Mouse (Mus musculus) lung, embryonic 14.5 days (tissue): ENCODE measurements around the gene Fam57a. TPM values are rescaled to one million over a fixed set of nuclear protein-coding genes. Genes with fewer than 3 reads are reported as not detected.
A peak's percentile ranks its signal among the peaks of the same experiment; 100 is the strongest.

Source experiments
- ATAC-seq: fragments of 200-750 bp; cut with Nextera tagmentation; 2 replicates; pipeline ENCODE4 v1.8.0; 2017; ENCODE audit warnings: mild to moderate bottlenecking, moderate TSS enrichment, moderate library complexity; ENCODE audit not compliant: insufficient read depth
- DNase-seq: peaks from one replicate; pipeline ENCODE4 v3.0.0-alpha.2; 2015
- H3K27ac ChIP-seq: fragments of 300-500 bp; sonication (generic); 2 replicates; pipeline ENCODE4 v1.5.1; 2014; ENCODE audit warnings: low read depth, mild to moderate bottlenecking, moderate library complexity
- H3K27me3 ChIP-seq: fragments of 300-500 bp; sonication (generic); 2 replicates; pipeline ENCODE4 v1.6.1; 2014; ENCODE audit warnings: low read length, control low read depth; ENCODE audit not compliant: insufficient read depth
- H3K36me3 ChIP-seq: fragments of 300-500 bp; sonication (generic); 2 replicates; pipeline ENCODE4 v1.6.1; 2014; ENCODE audit warnings: control low read depth; ENCODE audit not compliant: insufficient read depth
- H3K4me1 ChIP-seq: fragments of 300-500 bp; sonication (generic); 2 replicates; pipeline ENCODE4 v1.6.1; 2014; ENCODE audit warnings: antibody characterized with exemption, control low read depth; ENCODE audit not compliant: insufficient read depth
- H3K4me2 ChIP-seq: fragments of 300-500 bp; sonication (generic); 2 replicates; pipeline ENCODE4 v1.6.1; 2014; ENCODE audit warnings: mild to moderate bottlenecking
- H3K4me3 ChIP-seq: fragments of 300-500 bp; sonication (generic); 2 replicates; pipeline ENCODE4 v1.5.1; 2014; ENCODE audit warnings: low read depth, low read length
- H3K9ac ChIP-seq: fragments of 300-500 bp; sonication (generic); 2 replicates; pipeline ENCODE4 v1.6.1; 2014
- H3K9me3 ChIP-seq: fragments of 300-500 bp; sonication (generic); 2 replicates; pipeline ENCODE4 v1.6.1; 2016; ENCODE audit warnings: low read depth, low read length, control low read depth
- CTCF ChIP-seq: IDR thresholded peaks from 2 replicates; pipeline ENCODE4 v1.5.1; 2016; ENCODE audit warnings: antibody characterized with exemption, low read depth
- WGBS: fragments of 180-500 bp; shearing (Covaris S2); extraction: QIAGEN DNeasy Blood & Tissue Kit; methylation state at CpG from one replicate; pipeline ENCODE4 v1.1.7; 2014; 5-methylcytosine and 5-hydroxymethylcytosine counted together
- polyA plus RNA-seq: library from polyadenylated mRNA; unstranded; fragments of >200 nt; fragmentation: Nextera tagmentation; extraction: Ambion mirVana; gene quantifications from 2 replicates; pipeline ENCODE4 v1.2.1, GENCODE M21; 2014

Gene Fam57a
- polyA plus RNA-seq, 1 experiment from 2014 or later = 38.3 TPM

DNA sequence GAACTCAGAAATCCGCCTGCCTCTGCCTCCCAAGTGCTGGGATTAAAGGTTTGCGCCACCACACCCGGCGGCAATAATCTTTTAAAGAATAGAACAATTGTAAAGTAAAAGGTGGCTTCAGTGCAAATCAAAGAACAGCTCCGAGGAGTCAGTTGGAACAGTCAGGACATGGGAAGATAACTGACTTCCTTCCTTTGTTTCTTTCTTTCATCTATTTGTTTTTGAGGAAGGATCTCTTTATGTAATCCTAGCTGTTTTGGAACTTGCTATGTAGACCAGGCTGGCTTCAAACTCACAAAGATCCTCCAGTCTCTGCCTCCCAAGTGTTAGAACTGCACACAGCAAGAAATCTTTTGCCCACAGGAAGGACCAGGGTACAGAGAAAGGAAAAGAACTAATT is 45.2 kb downstream of the Fam57a start:
- no peak overlapping the region for H3K4me2 ChIP-seq
- H3K36me3 ChIP-seq = peaks cover 41% of the 10 kb centered on the region
- H3K4me3 ChIP-seq = no peak overlapping the region
- ATAC-seq = no peak
- H3K4me1 ChIP-seq = no peaks in the 10 kb centered on the region
- WGBS = 91% methylated on average over 5 of the region's 5 CpGs
- no peak for DNase-seq
- H3K9me3 ChIP-seq = no peaks in the 10 kb centered on the region
- no peaks in the 10 kb centered on the region for H3K27me3 ChIP-seq
- TF ChIP-seq CTCF = no peak
- H3K9ac ChIP-seq = no peak overlapping the region
- no peak overlapping the region for H3K27ac ChIP-seq

DNA sequence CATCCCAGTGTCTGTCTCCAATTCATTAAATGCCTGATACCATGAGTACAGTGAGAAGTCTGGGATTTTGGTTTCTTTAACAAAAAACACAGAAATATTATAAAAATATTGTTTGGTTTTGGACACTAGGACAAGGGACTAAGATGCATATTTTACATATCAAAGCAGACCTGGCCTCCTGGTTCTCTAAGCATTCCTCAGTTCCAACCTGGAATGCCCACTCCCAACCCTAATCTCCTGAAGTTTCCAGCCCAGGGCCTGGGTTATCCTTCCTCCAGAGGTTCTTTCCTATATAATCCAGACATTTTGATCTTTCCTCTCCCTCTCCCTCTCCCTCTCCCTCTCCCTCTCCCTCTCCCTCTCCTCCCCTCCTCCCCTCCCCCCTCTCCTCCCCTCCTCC is 45.6 kb downstream of the Fam57a start:
- Histone ChIP-seq H3K4me2 (no peak overlapping the region), H3K9me3 (no peaks in the 10 kb centered on the region), H3K4me3 (no peak overlapping the region), H3K36me3 (peaks cover 41% of the 10 kb centered on the region), H3K27ac (no peak overlapping the region), H3K27me3 (no peaks in the 10 kb centered on the region), H3K9ac (no peak overlapping the region), H3K4me1 (no peaks in the 10 kb centered on the region)
- ATAC-seq (no peak), DNase-seq (no peak)
- TF ChIP-seq CTCF = no peak

DNA sequence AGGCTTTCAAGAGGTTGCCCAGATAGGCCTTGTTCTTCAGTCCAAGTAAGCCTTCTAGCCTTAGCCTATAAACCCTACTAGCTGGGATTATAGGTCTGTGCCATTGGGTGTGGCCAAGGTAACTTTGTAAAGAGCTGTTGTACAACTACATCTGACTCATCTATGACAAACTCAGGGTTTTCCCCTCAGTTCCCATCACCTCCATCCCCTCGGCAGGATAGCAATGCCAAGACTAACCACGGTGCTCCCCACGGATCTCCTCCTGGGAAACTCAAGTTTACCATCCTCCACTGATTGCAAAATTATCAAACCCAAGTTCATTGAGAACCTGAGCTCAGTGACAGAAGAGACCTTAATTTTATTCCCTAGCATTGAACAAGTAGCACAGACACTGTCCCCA is 56.7 kb downstream of the Fam57a start:
- Histone ChIP-seq H3K27me3 (no peaks in the 10 kb centered on the region), H3K4me2 (no peak overlapping the region), H3K27ac (no peak overlapping the region), H3K9me3 (no peaks in the 10 kb centered on the region), H3K4me1 (no peaks in the 10 kb centered on the region), H3K9ac (no peak overlapping the region), H3K36me3 (peaks cover 77% of the 10 kb centered on the region), H3K4me3 (no peak overlapping the region)
- ATAC-seq (no peak), DNase-seq (no peak)
- 92% methylated on average over 3 of the region's 3 CpGs for WGBS
- no peak for TF ChIP-seq CTCF

DNA sequence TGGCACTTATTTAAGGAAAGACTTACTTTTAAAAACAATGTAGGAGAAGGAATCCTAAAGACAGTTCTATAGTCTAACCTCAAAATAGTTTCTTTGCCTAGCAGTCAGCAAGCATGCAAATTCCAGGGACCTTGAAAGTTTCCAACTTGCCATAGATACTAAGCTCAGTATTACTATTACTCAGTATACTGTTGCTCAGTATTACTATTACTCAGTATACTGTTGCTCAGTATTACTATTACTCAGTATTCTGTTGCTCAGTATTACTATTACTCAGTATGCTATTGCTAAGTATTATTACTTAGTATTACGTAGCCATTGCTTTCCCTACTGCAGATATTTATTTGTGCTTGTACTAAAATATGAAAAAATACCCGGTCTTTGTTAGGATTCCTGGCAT is 60.3 kb downstream of the Fam57a start:
- WGBS = 89% methylated on average over 2 of the region's 2 CpGs
- DNase-seq (no peak), ATAC-seq (no peak)
- Histone ChIP-seq H3K9me3 (no peaks in the 10 kb centered on the region), H3K4me2 (no peak overlapping the region), H3K9ac (no peak overlapping the region), H3K27ac (no peak overlapping the region), H3K4me1 (no peaks in the 10 kb centered on the region), H3K36me3 (peaks cover 44% of the 10 kb centered on the region), H3K27me3 (no peaks in the 10 kb centered on the region), H3K4me3 (no peak overlapping the region)
- no peak for TF ChIP-seq CTCF

DNA sequence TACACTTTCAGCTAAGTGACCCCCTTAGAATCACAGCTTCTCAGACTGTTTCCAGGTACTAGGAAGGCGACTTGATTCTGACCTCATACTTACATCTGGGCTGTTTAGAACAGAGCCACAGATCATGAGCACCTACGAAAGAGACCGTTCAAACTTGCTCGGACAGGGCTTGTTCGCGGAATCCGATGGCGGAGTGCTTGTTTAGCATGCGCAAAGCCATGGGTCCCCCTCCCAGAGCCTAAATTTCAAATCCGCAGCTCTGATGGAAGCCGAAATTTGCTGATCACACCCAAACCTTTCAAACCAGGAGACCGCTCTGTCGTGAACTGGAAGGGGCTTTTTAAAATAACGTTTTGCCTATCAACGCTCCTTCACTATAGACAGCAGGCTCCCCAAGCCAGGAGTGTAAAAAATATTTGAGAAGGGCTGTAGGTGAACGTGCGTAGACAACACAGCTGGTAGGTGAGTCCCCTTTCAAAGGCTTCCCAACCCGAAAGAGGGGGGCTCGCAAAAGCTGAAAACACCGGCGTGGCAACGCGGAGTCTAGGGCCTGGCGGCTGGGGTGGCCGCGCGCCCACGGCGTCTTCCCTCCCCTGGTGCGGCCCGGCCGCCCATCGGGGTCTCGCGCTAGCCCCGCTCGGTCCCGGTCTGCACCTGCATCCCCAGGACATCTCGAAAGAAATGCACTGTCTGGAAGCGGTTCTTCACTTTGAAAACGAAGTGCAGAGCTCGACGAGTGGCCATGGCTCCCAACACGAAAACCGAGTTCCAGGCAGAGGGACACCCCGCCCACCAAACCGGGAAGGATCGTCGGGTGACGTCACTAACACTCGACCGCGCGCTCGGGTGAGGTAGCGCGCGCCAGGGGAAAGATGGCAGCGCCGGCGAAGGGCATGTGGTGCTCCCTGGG is 63.7 kb downstream of the Fam57a start, which contains the start of the genes Mrm3 and Glod4:
Mrm3 (plus strand) TSS at position 815 of the 910 bp plus-strand sequence.
Glod4 (minus strand) TSS at position 825 of the 910 bp plus-strand sequence.
- no peaks in the 10 kb centered on the region for H3K27me3 ChIP-seq
- DNase-seq (peak; percentile 97), ATAC-seq (peak; percentile 88)
- under 1% methylated on average over 61 of the region's 61 CpGs for WGBS
- no peaks in the 10 kb centered on the region for H3K4me1 ChIP-seq
- peak within 1 kb of the TSS; percentile 73 for H3K27ac ChIP-seq
- no peaks in the 10 kb centered on the region for H3K9me3 ChIP-seq
- H3K36me3 ChIP-seq = peaks cover 30% of the 10 kb centered on the region
- H3K4me3 ChIP-seq = peak within 1 kb of the TSS; percentile 93
- H3K9ac ChIP-seq = peak within 1 kb of the TSS; percentile 85
- H3K4me2 ChIP-seq = peak within 1 kb of the TSS; percentile 85
- TF ChIP-seq CTCF = no peak

DNA sequence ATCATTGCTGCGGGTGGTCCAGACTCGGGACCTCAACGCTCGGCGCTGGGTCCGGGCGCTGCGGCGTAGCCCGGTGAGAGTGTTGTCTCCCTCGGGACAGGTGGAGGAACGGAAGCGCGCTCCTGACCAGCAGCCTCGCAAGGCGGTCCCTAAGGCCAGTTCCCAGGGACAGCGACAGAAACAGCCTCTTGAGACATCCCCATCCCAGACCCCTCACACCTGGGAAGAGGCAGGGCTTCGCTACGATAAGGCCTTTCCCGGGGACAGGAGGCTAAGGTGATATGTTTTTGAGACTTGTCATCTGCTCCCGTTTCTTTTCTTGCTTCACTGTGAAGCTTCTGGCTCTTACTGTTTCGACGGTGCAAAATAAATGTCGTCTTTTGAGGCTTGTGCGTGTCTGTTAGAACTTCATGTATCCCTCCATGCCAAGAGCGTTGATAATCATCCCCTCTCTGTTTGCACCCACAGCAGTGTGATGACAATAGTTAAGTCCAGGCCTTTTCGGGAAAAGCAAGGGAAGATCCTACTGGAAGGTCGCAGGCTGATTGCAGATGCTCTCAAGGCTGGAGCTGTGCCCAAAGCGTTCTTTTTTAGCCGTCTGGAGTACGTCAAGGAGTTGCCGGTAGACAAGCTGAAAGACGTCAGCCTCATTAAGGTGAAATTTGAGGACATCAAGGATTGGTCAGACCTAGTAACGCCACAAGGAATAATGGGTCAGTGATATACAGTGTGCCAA is 64.5 kb downstream of the Fam57a start:
- ATAC-seq (peak; percentile 66; the same call in 1 of the 2 replicates), DNase-seq (no peak)
- 2% methylated on average over 34 of the region's 34 CpGs for WGBS
- Histone ChIP-seq H3K27ac (peak overlapping the region; percentile 37; the same call in 1 of the 2 replicates), H3K4me3 (peak overlapping the region; percentile 93), H3K27me3 (no peaks in the 10 kb centered on the region), H3K9ac (peak overlapping the region; percentile 85), H3K36me3 (peaks cover 29% of the 10 kb centered on the region), H3K4me1 (no peaks in the 10 kb centered on the region), H3K9me3 (no peaks in the 10 kb centered on the region), H3K4me2 (peak overlapping the region; percentile 85)
- no peak for TF ChIP-seq CTCF

DNA sequence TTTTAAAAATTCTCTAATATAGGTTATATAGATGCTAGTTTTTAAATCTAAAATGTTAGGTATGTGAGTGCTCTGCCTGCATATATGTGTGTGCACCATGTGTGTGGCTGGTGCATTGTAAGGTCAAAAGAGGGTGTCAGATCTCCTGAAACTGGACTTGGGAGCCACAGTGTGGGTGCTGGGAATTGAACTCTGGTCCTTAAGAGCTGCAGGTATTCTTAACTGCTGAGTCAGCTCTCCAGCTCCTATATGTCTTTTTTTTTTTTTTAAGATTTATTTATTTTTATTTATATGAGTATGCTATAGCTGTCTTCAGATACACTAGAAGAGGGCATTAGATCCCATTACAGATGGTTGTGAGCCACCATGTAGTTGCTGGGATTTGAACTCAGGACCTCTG is 67.0 kb downstream of the Fam57a start:
- Histone ChIP-seq H3K9me3 (no peaks in the 10 kb centered on the region), H3K9ac (no peak overlapping the region), H3K4me2 (no peak overlapping the region), H3K36me3 (peaks cover 38% of the 10 kb centered on the region), H3K27ac (no peak overlapping the region), H3K4me1 (no peaks in the 10 kb centered on the region), H3K27me3 (no peaks in the 10 kb centered on the region), H3K4me3 (no peak overlapping the region)
- ATAC-seq = no peak
- no peak for DNase-seq
- no peak for TF ChIP-seq CTCF
